Mouse (Mus musculus) spleen, adult 2 months (tissue): ENCODE data around the gene Thsd7a.

ENCODE experiments used
- CTCF ChIP-seq: fragments of 200-500 bp; IDR thresholded peaks from 2 replicates; pipeline ENCODE4 v1.5.1; 2011; ENCODE audit warnings: mild to moderate bottlenecking, inconsistent platforms; ENCODE audit not compliant: insufficient read depth, insufficient read length, insufficient replicate concordance; ENCODE audit errors: extremely low read depth
- POLR2A ChIP-seq: fragments of 200-500 bp; IDR thresholded peaks from 2 replicates; pipeline ENCODE4 v1.6.1; 2011; ENCODE audit warnings: low read depth, low read length, inconsistent platforms

- TF ChIP-seq CTCF (no peak), POLR2A (no peak)
These were observed 33.1 kb downstream of the Thsd7a start for GRCm38 (mm10) chr6:12716071-12716470.
